Comparison of ENCODE assay signal across 15 mouse cellular contexts in the genomic region with DNA sequence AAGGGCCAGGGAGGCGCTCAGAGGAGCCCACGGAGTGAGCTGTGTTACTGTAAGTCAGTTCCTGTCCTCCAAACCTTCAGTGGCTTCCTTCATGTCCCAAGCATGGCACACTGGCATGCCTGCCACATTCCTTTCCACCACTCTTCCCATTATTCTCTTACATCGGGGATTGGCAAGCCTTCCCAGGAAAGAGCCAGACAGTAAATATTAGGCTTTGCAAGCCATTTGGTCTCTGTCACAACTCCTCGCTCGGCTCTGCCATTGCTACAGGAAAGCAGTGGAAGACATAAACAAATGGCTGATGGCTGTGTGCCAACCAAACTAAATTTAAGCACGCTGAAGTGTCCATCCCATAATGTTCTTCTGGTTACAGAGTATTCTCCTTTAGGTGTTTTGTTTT. TPM values are rescaled to one million over a fixed set of nuclear protein-coding genes. Genes with fewer than 3 reads are reported as not detected.
DNase-seq lines count a peak whose midpoint lies in the region; ATAC-seq and TF ChIP-seq lines count a peak whose summit lies in the region.
"Had no signal": no experiment of that assay in that cellular context is flagged by ENCODE, and none has a peak within 500 bp of the region (broad histone marks: within the 10 kb centered on the region; RNA-seq: fewer than 3 reads in every experiment).

No protein-coding gene starts in this region.

- H3K27me3 ChIP-seq in intestine, embryonic 14.5 days (replicated peaks; ENCODE audit: control insufficient read depth, insufficient read depth, low read length) = no peaks in the 10 kb centered on the region
- no peaks in the 10 kb centered on the region for H3K27me3 ChIP-seq in intestine, postnatal 0 days (replicated peaks; ENCODE audit: control insufficient read depth, insufficient read depth, low read length)
- H3K27me3 ChIP-seq in lung, embryonic 15.5 days = no peaks in the 10 kb centered on the region
- no peaks in the 10 kb centered on the region for H3K27me3 ChIP-seq in intestine, embryonic 15.5 days (replicated peaks)

- no peak for TF ChIP-seq POLR2A in lung, adult 2 months (IDR thresholded peaks at IDR 0.05; ENCODE audit: borderline replicate concordance, extremely low read depth, low read depth, low read length)

- peak overlapping the region; percentile 28; the same call in 1 of the 2 replicates for H3K4me2 ChIP-seq in intestine, embryonic 14.5 days (ENCODE audit: low read length)
- H3K4me2 ChIP-seq in intestine, postnatal 0 days (replicated peaks; ENCODE audit: low read depth) = no peak overlapping the region
- 0 out of 2 replicates have a peak overlapping the region, but pooled peaks have one; percentile 10 for H3K4me2 ChIP-seq in lung, embryonic 15.5 days
- no peak overlapping the region for H3K4me2 ChIP-seq in intestine, embryonic 15.5 days (replicated peaks)
- H3K4me2 ChIP-seq: hindbrain, embryonic 14.5 days had no signal

- ATAC-seq in intestine, embryonic 14.5 days (replicated peaks; ENCODE audit: low FRiP score, low TSS enrichment, low read depth) = no peak
- no peak for ATAC-seq in intestine, postnatal 0 days
- ATAC-seq in lung, embryonic 15.5 days (ENCODE audit: borderline replicate concordance, extremely low read depth, low FRiP score, low TSS enrichment) = peak; percentile 48; the same call in 1 of the 2 replicates
- ATAC-seq in intestine, embryonic 15.5 days = peak; percentile 37; the same call in 1 of the 2 replicates

- no peak overlapping the region for H3K9ac ChIP-seq in intestine, embryonic 14.5 days (ENCODE audit: low read length)
- H3K9ac ChIP-seq in intestine, postnatal 0 days (ENCODE audit: low read depth, low read length) = no peak overlapping the region
- no peak overlapping the region for H3K9ac ChIP-seq in lung, embryonic 15.5 days
- H3K9ac ChIP-seq in intestine, embryonic 15.5 days = no peak overlapping the region
- H3K9ac ChIP-seq: hindbrain, embryonic 14.5 days had no signal

- H3K4me1 ChIP-seq in intestine, embryonic 14.5 days (replicated peaks; ENCODE audit: control insufficient read depth, insufficient read depth, low read length) = peaks cover 13% of the 10 kb centered on the region
- H3K4me1 ChIP-seq in intestine, postnatal 0 days (replicated peaks; ENCODE audit: control insufficient read depth, insufficient read depth, low read length) = no peaks in the 10 kb centered on the region
- peaks cover 16% of the 10 kb centered on the region for H3K4me1 ChIP-seq in lung, embryonic 15.5 days
- peaks cover 8% of the 10 kb centered on the region for H3K4me1 ChIP-seq in lung, adult 2 months (ENCODE audit: control insufficient read depth, insufficient read depth, low read length)
- no peaks in the 10 kb centered on the region for H3K4me1 ChIP-seq in intestine, embryonic 15.5 days (replicated peaks)

- DNase-seq in intestine, embryonic 14.5 days (ENCODE audit: low spot score) = no peak
- no peak for DNase-seq in lung, adult 2 months
- peak; percentile 44 to 56 for DNase-seq in lung, postnatal 4 days
- no peak for DNase-seq in right cerebral cortex, adult 18-20 months
- no peak for DNase-seq in urinary bladder, adult 18-20 months (ENCODE audit: low spot score in 2 of 2)
- DNase-seq: cerebellum, adult 18-20 months; heart, adult 2 months; heart, postnatal 14 days; right cerebral cortex, postnatal 14 days had no signal

- H3K36me3 ChIP-seq in intestine, embryonic 14.5 days (ENCODE audit: control insufficient read depth, insufficient read depth, low read length) = no peaks in the 10 kb centered on the region
- no peaks in the 10 kb centered on the region for H3K36me3 ChIP-seq in intestine, postnatal 0 days (ENCODE audit: control insufficient read depth, insufficient read depth)
- H3K36me3 ChIP-seq in lung, embryonic 15.5 days = no peaks in the 10 kb centered on the region
- H3K36me3 ChIP-seq in intestine, embryonic 15.5 days = no peaks in the 10 kb centered on the region

- TF ChIP-seq CTCF in intestine, postnatal 0 days (IDR thresholded peaks at IDR 0.05; ENCODE audit: low read depth) = no peak
- TF ChIP-seq CTCF in lung, adult 2 months (IDR thresholded peaks at IDR 0.05; ENCODE audit: insufficient read depth, low read length) = no peak

- WGBS in intestine, embryonic 14.5 days = 36% methylated on average over 6 of the region's 6 CpGs
- 48% methylated on average over 6 of the region's 6 CpGs for WGBS in intestine, postnatal 0 days
- 28% methylated on average over 6 of the region's 6 CpGs for WGBS in lung, embryonic 15.5 days
- 31% methylated on average over 6 of the region's 6 CpGs for WGBS in lung, adult 2 months
- WGBS in intestine, embryonic 15.5 days = 44% methylated on average over 6 of the region's 6 CpGs

- H3K27ac ChIP-seq in intestine, embryonic 14.5 days (ENCODE audit: low read depth) = peak overlapping the region; percentile 57
- no peak overlapping the region for H3K27ac ChIP-seq in intestine, postnatal 0 days (ENCODE audit: low read depth, low read length)
- H3K27ac ChIP-seq in lung, embryonic 15.5 days = peak overlapping the region; percentile 13
- peak overlapping the region; percentile 45; the same call in 1 of the 2 replicates for H3K27ac ChIP-seq in intestine, embryonic 15.5 days
- H3K27ac ChIP-seq: heart, adult 2 months; hindbrain, embryonic 14.5 days; left cerebral cortex, adult 2 months had no signal

- H3K9me3 ChIP-seq in intestine, embryonic 14.5 days (ENCODE audit: control insufficient read depth, low read length) = no peaks in the 10 kb centered on the region
- H3K9me3 ChIP-seq in intestine, postnatal 0 days (ENCODE audit: control insufficient read depth) = no peaks in the 10 kb centered on the region
- H3K9me3 ChIP-seq in lung, embryonic 15.5 days = no peaks in the 10 kb centered on the region
- no peaks in the 10 kb centered on the region for H3K9me3 ChIP-seq in intestine, embryonic 15.5 days

- no peak overlapping the region for H3K4me3 ChIP-seq in intestine, embryonic 14.5 days (ENCODE audit: low read depth, low read length)
- no peak overlapping the region for H3K4me3 ChIP-seq in intestine, postnatal 0 days (ENCODE audit: low read depth, low read length)
- no peak overlapping the region for H3K4me3 ChIP-seq in lung, embryonic 15.5 days
- no peak overlapping the region for H3K4me3 ChIP-seq in lung, adult 2 months (replicated peaks; ENCODE audit: extremely low read depth, low read depth, low read length)
- no peak overlapping the region for H3K4me3 ChIP-seq in intestine, embryonic 15.5 days (replicated peaks)
- H3K4me3 ChIP-seq: heart, adult 2 months; left cerebral cortex, adult 2 months had no signal

RNA-seq across cellular contexts. Expression of gene St6galnac3, which starts 7.1 kb away (rescaled TPM):
- 45.5 and 59.1 TPM in 2 replicates for polyA plus RNA-seq in intestine, embryonic 14.5 days (2014; fragmentation: Nextera tagmentation; extraction: Ambion mirVana)
- polyA plus RNA-seq in intestine, postnatal 0 days (2015; fragmentation: Nextera tagmentation; extraction: Ambion mirVana) = 7.9 and 8.5 TPM in 2 replicates
- 29.3 and 31.9 TPM in 2 replicates for polyA plus RNA-seq in lung, embryonic 15.5 days (2015; fragmentation: Nextera tagmentation; extraction: Ambion mirVana)
- 4.4 and 8.4 TPM in 2 replicates for polyA plus RNA-seq in lung, adult 2 months (2012; rRNA removed)
- polyA plus RNA-seq in intestine, embryonic 15.5 days (2015; fragmentation: Nextera tagmentation; extraction: Ambion mirVana) = 34.5 and 35.1 TPM in 2 replicates
- polyA plus RNA-seq: C2C12 had no signal

Comparison
In these comparisons a context has a peak if more than half of its experiments do, and no peak if none do; other contexts are left out.
1. ATAC-seq: peak in lung, embryonic 15.5 days (single experiment) and intestine, embryonic 15.5 days (single experiment); none in intestine, embryonic 14.5 days (single experiment) and intestine, postnatal 0 days (single experiment).
2. DNase-seq: peak in lung, postnatal 4 days (2 of 2); none in intestine, embryonic 14.5 days (single experiment), lung, adult 2 months (single experiment), right cerebral cortex, adult 18-20 months (single experiment) and urinary bladder, adult 18-20 months (0 of 2).
3. H3K4me2 ChIP-seq: peak in intestine, embryonic 14.5 days (single experiment) and lung, embryonic 15.5 days (single experiment); none in intestine, postnatal 0 days (single experiment) and intestine, embryonic 15.5 days (single experiment).